Mouse (Mus musculus) layer of hippocampus, adult 9-11 months (tissue): ENCODE results near the gene Ncapd2.

Experiments used
- DNase-seq: peaks from one replicate; pipeline ENCODE4 v3.0.0; 2022

Gene Ncapd2

DNA sequence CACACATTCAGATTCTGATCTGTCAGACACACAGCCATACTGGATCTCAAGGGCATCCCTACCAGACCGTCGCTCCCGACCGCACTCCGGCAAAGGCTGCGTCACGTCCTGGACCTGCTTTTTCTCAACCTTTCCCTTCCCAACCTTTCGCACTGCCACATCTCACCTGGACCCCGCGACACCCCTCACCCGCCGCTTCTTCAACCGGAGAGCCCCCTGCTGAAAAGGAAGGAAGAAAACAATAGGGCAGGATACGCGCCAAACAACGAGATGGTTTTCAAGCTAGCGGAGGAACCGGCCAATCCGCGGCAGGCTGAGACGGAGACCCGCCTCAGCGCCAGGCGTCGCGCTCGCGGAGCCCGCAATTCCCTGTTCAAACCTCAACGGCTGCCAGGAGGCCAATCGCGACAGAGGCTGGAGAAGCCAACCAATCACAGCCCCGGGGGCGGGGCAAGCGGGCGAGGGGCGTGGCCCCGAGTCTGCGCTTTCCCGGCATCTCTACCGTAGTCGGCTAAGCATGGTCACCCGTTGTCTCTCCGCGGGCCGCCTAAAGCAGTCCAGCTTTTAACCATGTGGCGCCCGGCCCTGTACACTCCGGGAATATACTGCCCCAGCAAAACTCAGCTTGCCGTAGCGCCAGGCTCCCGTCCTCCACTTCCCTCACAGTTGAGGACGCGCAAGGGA is at the start of gene Ncapd2, which contains the start of gene Mrpl51:
Gene Ncapd2, minus strand, starts transcription at position 370 of the 684 bp plus-strand sequence.
Gene Mrpl51, plus strand, starts transcription at position 470 of the 684 bp plus-strand sequence.
- peak; percentile 97 for DNase-seq

DNA sequence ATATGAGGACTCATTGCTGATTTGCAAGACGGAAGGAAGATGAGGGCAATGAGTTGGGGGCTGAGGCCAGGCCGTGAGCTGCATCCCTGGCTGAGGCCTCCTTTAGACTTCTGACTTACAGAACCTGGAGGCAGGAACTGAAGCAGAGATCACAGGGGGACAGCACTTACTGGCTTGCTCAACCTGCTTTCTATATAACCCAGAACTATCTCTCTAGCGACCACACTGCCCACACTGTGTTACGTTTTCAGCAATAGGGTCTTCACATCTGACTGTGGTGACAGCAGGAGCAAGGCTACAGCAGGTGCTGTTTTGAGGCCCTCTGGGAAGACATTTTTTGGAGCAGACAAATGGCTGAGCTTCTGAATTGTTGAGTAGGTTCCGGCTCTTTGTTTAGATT is 49.1 kb upstream of the Ncapd2 start:
- DNase-seq: no peak

DNA sequence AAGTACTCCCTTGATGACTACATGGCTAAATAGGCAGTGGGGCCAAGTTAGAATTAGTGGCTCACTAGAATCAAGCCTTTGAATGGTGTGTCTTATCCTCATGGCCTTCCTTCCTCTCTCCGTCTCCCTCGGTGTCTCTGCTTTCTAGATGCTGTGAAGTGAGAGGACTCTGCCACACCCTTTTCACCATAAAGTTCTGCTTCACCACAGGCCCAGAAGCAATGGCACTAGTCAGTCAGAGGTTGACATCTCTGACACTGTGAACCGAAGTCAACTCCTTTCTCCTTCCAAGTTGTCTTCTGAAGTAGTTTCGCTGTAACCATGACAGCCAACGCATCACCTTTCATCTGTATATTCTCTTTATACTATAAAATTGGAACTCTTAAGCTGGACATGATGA is 48.0 kb upstream of the Ncapd2 start:
- no peak for DNase-seq

DNA sequence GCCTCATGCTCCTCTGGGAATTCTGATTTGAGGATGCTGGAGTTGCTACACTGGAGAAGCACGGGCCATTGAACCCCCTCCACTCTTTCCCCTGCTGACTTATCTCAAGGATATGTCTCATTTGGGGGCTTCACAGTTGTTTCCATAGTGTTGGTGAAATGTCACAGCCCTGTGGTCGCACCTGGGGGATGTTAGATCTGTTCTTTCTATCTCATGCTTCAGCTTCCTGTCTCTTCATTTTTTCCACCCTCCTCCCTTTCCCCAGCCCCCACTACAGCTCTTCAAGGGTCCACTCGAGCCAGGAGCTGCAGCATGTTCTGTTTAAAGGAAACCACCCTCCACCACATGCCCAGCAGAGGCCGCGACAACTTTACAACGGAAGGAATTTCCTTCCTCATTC is 46.9 kb upstream of the Ncapd2 start:
- no peak for DNase-seq

DNA sequence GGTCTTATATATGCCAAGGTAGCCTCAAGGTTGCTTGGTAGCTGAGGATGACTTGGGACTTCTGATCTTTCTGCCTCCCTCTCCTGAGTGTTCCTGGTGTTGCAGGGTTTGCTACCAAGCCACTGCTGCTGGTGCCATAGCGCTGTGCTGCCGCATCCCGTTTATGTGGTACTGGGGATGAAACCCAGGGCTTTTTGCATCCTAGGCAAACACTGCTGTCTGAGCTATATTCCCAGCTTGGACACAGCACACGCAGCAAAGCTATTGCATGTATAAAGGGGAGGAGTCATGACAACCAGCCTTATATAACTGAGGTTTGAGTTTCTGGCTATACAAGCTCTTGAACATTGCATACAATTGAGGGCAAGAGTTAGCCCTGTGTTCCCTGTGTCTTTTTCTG is 45.9 kb upstream of the Ncapd2 start:
- DNase-seq: no peak

DNA sequence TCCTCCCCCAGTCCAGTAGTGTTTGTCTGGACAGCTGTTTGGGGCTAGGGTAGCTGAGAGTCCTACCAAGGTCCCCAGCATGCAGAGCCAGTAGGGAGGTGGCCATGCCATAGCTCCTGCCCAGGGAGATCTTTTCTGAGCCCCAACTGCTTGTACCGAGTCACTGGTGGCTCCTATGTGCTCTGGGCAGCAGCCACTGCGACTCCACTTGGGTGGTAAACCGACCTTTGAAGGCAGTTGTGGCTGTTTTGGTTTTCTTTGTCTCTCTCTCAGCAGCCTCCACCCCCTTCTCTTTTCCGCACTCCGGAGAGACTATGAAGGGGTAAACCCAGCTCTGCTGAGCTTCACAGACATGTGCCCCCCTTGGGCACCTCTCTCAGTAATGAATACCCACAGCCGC is 45.3 kb upstream of the Ncapd2 start, which contains the start of gene Cd27:
Gene Cd27, minus strand, starts transcription at position 229 of the 400 bp plus-strand sequence.
- no peak for DNase-seq

DNA sequence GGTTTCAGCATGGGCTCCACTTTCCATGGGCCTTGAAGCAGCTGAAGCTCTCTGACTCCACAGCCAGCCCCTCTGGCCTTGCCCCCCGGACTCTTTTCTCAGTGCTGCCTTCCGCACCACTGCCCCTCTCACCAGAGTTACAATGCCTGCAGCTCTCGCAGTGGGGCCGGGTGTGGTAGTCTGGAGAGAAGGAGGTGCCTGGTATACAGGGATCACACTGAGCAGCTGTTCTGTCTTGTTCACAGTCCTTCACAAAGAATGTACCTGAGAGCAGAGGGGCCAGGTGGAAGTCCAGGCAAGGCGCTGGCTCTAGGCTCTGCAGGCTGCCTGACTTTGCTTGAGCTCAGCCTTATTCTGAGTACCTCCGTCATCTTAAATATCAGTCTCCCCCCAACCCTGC is 44.8 kb upstream of the Ncapd2 start:
- no peak for DNase-seq

DNA sequence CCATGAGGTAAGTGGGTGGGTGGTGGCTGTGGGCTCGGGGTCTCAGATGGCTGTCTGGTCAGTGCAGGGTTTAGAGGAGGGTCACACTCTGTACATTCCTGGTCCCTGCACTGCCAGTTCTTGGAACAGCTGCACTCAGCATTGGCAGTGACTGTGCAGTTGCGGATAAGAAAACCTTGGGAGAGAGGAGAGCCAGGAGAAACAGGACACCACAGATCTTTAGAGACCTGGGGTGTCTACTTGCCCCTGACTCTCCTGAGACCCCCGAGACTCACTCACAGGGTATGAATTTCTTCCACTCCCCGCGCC is 43.0 kb upstream of the Ncapd2 start:
- DNase-seq: no peak

DNA sequence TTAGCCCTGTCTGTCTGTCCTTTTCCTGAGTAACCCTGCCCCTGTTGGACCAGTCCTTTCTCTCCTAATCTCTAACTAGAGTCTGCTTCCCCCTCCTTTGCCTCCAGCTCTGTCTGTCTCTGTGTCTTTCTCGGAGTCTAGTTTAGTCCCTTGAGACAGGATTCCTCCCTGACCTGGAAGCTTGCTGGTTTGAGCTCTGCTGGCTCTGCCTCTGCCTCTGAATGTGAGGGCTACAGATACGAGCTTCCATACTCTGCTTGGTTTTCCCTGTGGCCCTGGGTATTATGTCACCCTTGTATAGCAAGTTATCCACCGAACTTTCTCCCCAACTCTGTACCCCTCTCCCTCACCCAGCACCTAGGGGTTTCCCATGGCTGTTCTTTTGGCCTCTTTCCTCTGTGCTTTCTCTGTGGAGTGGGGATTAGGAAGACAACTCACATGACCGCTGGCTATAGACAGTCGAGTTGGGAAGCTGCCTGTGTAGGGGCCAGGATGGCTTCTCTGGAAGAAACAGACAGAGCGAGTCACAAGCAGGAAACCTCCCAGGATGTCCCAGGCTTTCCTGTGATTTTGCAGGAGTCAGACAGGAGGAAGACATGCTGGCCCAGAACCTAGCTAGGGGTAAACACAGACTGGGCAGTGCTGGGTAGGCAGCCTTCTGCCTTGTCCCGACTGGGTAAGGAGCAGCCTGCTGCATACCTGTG is 42.5 kb upstream of the Ncapd2 start:
- DNase-seq: no peak

DNA sequence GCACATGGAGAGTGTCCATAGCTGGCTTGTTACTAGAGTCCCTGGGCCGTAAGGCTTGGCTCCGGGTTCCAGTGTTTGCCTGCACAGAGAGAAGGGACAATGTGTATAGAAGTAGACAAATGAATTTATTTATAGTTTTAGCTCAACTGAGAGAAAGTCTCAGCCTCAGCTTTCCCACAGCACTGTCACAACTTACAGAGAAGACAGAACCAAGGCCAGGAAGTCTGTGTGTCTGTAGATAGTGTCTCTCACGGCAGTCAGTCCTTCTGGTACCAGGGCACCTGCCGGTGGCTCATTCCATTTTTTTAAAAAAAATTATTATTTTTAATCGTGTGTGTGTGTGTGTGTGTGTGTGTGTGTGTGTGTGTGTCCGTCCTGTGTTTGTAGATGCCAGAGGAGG is 41.0 kb upstream of the Ncapd2 start:
- no peak for DNase-seq

DNA sequence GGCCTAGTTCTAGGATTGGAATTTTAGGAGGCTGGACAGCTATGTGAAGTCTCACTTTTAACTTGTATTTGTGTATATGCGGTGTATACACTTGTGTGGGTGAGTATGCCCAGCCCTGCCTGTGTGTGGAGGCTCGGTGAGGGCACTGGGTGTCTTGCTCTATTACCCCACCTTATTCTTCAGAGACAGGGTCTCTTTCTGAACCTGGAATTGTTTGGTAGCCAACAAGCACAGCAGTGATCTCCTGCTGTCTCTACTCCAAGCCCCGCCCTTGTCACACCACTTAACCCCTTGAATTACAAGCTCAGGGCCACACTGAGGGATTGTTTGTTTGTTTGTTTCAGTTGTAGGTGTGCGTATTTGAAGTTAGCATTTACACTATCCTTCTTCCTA is 40.5 kb upstream of the Ncapd2 start:
- DNase-seq: no peak

DNA sequence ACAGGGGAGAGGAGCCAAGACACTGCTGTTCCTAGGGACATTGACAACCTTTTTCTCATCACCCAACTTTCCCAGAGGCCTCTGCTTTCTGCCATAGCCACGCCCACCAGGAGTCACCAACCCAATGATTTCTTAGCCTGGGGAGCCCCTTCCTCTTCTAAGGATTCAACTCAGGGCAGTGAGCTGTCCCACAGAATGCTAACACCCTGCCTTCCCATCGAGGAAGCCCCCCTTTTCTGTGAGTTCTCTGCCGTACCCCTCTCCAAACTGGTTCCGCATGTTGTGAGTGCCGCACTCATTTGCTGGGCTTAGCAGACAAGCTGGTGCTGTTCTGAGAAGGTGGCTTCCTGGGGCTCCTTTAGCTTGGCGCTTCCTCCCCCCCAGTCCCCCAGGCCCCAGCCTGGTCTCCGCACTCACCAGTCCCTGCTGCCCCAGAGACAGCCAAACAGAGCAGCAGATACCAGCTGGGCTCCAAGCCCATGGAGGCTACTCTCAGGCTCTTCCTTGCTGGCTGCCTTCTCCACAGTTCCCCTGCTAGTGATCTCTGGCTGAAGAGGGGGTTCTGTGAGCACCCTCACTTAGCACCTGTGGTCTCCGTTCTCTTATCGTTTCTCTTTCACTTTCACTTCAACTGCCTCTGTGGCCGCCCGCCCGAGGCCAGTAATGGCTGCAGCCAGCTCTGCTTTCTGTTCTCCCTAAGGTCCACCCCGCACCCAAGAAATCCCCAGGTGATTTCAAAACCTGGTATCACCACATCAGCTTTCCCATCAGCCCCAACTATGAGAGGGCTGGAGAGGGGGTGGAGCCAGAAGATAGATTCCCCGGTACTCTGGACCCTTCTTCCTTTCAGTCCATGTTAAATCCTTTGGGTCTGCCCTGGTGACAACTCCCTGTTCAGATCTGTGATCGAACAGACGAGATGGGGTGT is 39.9 kb upstream of the Ncapd2 start, which contains the start of gene Tapbpl:
Gene Tapbpl, minus strand, starts transcription at position 744 of the 928 bp plus-strand sequence.
- DNase-seq: peak; percentile 60

DNA sequence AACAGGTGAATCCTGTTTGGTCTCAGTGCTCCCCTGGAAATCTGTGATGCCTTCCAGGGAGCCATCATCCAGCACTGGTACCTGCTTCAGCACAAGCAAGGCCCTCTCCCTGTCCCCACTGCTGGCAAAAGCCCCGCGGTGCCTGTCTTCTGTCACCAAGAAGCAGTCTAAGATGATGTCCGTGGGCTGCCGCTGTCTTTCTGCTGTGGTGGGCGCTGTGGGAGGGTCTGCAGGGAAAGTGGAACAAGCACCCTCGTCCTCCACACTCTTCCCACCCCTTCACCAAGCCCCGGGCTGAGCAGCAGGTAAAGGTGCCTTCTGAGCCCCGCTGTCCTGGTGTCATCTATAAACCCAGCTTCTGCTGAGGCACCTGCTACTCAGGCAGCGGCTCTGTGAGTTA is 39.1 kb upstream of the Ncapd2 start:
- DNase-seq: no peak

DNA sequence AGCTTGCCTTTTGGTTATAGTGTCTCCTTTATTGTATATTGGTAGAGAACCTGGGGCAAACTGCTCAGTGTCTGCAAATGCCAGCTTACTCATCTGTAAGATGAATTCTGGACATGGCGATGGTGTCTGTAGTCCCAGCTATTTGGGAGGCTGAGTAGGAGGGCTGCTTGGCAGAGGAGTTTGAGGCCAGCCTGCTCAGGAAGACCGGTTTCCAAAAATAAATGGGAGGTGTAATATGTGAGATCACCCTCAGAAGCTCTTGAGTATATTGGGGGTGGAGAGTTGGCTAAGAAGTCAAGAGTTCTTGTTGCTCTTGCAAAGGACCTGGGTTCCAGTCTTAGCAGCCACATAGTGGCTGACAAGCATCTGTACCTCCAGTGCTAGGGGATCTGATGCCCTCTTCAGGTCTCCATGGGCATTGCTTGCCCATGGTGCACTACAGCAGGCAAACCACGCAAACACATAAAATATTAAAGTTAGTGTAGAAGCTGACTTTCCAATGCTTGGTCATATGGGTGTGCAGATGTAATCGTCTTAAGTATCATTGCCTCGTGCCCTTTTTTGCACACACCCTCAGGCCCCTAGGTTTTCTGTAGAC is 34.1 kb upstream of the Ncapd2 start:
- no peak for DNase-seq

DNA sequence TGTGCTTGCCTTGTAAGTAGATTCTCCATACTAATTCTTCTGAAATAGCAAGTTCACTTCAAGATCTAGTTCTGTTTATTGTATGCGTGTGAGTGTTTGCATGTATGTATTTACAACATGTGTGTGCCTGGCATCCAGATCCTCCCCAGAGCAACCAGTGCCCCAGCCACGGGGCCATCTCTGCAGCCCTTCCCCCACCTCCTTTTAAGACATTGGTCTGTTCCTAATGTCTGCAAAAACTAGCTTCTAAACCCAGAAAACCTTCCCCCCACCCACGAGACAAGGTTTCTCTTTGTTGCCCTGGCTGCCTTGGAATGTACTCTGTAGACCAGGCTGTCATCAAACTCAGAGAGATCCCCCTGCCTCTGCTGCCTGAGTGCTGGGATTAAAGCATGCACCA is 31.1 kb upstream of the Ncapd2 start:
- no peak for DNase-seq

DNA sequence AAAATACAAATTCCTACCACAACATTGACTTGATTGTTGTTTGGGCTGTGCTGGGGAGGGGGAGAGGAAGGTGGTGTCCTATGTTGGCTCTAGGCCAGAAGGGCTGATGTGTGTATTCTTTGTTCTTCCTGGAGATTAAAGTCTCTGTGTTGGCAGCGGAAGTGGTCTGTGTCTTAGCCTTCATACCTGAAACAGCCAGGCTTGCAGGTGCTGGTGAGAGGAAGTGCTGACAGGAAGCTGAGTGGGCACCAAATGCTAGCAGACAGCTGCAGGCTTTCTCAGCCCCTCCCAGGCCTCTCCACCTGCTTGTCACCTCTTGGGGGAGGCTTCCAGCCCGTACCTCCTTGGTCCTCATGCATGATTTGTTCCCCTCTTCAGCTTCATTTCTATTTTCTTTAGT is 30.6 kb upstream of the Ncapd2 start:
- DNase-seq: no peak

DNA sequence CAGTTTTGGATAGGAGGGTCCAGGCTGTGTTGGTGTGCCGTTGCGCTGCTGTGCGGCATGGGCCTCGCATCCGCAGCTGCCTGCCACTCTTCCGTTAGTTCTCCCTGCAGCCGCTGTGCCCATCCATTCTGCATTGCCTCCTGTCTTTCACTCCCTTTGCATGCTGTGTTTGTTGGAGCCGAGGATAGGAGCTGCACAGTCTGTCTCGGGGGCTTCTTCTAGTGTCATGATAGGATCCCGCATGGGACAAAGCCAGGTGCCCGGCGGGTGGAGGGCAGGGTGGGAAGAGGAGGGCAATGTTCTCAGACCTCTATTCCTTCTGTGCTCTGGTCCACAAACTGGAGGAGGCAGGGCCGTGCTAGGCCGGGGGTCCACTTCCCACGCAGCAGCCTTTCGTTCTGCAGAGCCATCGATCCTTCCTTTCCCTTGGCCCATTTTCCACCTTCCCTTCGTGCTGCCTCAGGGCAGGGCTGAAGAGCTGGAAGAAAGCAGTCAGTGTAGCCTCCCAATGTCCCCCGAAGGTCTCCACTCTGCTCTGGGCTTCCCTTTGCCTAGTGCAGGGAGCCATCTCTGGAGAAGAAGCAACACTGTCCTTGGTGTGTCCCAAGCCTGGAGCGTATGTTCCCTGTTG is 29.7 kb upstream of the Ncapd2 start:
- no peak for DNase-seq

DNA sequence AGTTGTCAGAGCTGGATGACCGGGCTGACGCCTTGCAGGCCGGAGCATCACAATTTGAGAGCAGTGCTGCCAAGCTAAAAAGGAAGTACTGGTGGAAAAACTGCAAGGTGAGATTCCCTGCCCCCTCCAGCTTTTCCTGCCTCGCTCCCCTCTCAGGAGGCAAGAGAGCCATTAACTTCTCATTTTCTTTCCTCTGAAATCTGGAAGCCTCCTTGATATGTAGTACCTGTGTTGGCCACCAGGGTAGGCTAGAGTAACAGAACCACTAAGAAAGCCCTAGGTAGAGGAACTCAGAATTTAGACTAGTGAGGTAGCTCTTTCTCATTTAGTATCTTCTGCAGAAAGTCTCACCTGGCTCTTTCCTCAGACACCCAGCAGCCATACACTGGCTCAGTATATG is 27.5 kb upstream of the Ncapd2 start:
- DNase-seq: peak; percentile 71

DNA sequence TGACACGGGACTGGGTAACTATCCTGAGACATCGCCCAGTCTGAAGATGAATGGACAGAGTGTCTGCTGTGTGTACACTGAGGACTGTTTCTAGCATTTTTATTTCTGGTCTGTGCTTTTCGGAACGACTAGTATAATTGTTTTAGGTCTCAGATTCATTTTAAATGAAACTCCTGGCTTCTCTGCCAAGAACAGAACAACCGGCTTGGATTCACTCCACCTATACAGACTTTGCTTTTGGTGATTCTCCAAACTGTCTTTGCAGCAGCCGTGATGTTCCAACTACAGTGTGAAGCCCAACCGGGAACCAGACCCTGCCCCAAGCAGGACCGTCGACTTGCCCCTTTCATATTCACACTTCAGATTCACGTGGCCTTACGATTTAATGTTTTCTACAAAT is 26.4 kb upstream of the Ncapd2 start:
- DNase-seq: no peak

DNA sequence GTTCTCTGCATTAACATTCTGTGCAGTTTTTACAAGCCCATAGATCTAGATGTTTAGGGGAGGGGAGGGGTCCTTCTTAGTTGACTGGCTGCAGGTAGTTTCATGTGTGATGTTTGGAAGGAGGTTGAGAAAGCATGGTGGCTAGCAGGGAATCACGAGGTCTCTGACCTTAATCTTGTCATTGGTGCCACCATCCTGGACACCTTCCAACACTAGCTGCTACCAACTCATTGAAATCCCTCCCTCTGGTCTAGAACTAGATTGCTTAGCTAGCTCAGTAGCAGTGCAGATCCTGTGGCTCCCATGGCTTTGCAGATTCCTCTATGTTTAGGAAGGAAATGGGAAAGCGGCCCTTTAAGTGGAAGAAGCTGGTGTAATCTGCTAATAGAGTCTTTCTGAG is 25.4 kb upstream of the Ncapd2 start:
- DNase-seq: no peak

DNA sequence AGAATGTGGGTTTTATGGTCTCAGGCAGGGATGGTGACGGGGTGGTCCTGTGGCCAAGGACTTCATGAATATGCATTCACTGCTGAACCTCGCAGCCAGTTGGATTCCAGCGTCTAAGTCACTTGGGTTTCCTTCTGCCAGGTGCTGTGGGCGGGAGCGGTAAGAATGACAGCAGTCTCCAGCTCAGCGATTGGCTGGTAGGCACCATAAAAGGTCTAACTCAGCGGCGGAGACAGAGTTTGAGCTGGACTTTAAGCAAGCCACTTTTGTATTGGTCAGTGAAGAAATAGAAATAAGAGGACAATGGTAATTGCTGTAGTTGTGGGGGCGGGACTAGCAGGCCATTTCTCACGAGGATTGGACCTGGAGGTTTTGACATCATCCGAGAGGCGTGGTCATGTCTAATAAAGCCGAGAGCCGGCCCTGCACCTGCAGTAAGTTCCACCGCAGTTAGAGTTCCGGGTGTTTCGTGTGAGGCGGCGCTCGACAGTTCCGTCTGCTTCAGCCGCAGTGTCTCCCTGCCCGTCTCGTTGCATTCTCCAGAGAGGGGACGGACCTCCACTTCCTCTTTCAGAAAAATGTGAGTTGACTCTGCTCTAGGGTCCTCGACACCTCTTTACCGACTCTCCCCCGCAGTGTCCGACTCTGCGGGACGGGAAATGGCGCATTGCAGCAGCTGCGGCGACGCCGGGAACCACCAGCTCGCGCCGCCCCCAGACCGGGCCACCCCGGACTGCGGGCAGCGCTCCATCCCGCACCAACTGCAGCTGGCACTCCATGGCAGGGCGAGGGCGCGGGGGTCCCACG is 23.9 kb upstream of the Ncapd2 start, which contains the start of gene Vamp1:
Gene Vamp1, plus strand, starts transcription at position 404 of the 807 bp plus-strand sequence.
- DNase-seq: peak; percentile 98

DNA sequence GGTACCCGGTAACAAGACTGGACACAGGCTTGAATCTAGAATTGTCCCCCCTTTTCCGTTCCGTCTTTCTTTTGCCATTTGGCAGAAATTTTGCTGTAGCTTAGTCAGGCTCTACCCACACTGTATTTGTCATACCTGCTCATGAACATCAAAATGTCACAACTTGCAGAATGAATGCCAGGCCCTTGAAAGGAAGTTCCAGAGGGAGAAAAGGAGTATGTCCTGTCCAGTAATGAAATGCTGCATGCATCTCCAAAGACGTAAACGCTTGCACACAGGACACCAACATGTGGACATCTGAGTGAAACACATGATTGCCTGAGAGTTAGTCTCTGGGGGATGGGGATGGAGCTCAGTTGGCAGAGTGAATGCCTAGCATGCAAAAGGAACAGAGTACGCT is 22.2 kb upstream of the Ncapd2 start:
- DNase-seq: no peak
